Mouse (Mus musculus) myocyte (in vitro differentiated cells): ENCODE measurements at regions not wholly inside any gene's neighbourhood (a gene's known extent, or its start where the extent isn't known, plus 50 kb on each side); places are given as distances from the start of the nearest gene placed in this dataset.

Source experiments
- H3K27me3 ChIP-seq: one replicate; pipeline ENCODE4 v1.6.1; 2011; ENCODE audit not compliant: control insufficient read depth, insufficient read depth, insufficient read length
- H3K36me3 ChIP-seq: one replicate; pipeline ENCODE4 v1.6.1; 2011; ENCODE audit not compliant: control insufficient read depth, insufficient read depth
- H3K4me2 ChIP-seq: one replicate; pipeline ENCODE4 v1.6.1; 2011; ENCODE audit warnings: low read depth, control low read depth
- H3K4me3 ChIP-seq: one replicate; pipeline ENCODE4 v1.5.1; 2011; ENCODE audit warnings: mild to moderate bottlenecking, control low read depth, moderate library complexity
- H3K79me2 ChIP-seq: one replicate; pipeline ENCODE4 v1.6.1; 2011; ENCODE audit not compliant: control insufficient read depth, insufficient read depth
- H3ac ChIP-seq: one replicate; pipeline ENCODE4 v1.6.1; 2011; ENCODE audit not compliant: control insufficient read depth, insufficient read length
- CEBPB ChIP-seq: IDR thresholded peaks from 2 replicates; pipeline ENCODE4 v1.6.1; 2011; ENCODE audit warnings: mild to moderate bottlenecking, moderate library complexity; ENCODE audit not compliant: poor library complexity, insufficient read depth, severe bottlenecking
- E2F4 ChIP-seq: IDR thresholded peaks from one replicate; pipeline ENCODE4 v1.6.1; 2011; ENCODE audit warnings: mild to moderate bottlenecking, control low read depth, moderate library complexity; ENCODE audit not compliant: insufficient read depth
- MAX ChIP-seq: IDR thresholded peaks from one replicate; pipeline ENCODE4 v1.6.1; 2011; ENCODE audit warnings: low read depth, mild to moderate bottlenecking, control low read depth
- MYOD1 ChIP-seq, 3 experiments: IDR thresholded peaks; one replicate each; pipeline ENCODE4 v1.6.1; 2011; ENCODE audit warnings: control low read depth in 2 of 3, low read depth in 2 of 3, mild to moderate bottlenecking in 2 of 3, moderate library complexity in 1 of 3; ENCODE audit not compliant: insufficient read length in 2 of 3, control insufficient read depth in 1 of 3
- MYOG ChIP-seq, 3 experiments: IDR thresholded peaks; one replicate each; pipeline ENCODE4 v1.6.1; 2011; ENCODE audit warnings: control low read depth in 2 of 3, low read depth in 2 of 3, mild to moderate bottlenecking in 2 of 3; ENCODE audit not compliant: insufficient read length in 2 of 3, control insufficient read depth in 1 of 3, insufficient read depth in 1 of 3
- POLR2A ChIP-seq: IDR thresholded peaks from one replicate; pipeline ENCODE4 v1.6.1; 2011; ENCODE audit warnings: low read depth, mild to moderate bottlenecking, control low read depth, moderate library complexity; ENCODE audit not compliant: insufficient read length
- POLR2AphosphoS2 ChIP-seq: IDR thresholded peaks from one replicate; pipeline ENCODE4 v1.6.1; 2011; ENCODE audit warnings: low read depth, control low read depth; ENCODE audit not compliant: insufficient read length
- REST ChIP-seq: IDR thresholded peaks from one replicate; pipeline ENCODE4 v1.6.1; 2011; ENCODE audit warnings: mild to moderate bottlenecking, control low read depth, moderate library complexity; ENCODE audit not compliant: insufficient read depth, insufficient read length
- SRF ChIP-seq: IDR thresholded peaks from one replicate; pipeline ENCODE4 v1.6.1; 2011; ENCODE audit warnings: low read depth; ENCODE audit not compliant: control insufficient read depth, insufficient read length
- TCF12 ChIP-seq: IDR thresholded peaks from one replicate; pipeline ENCODE4 v1.6.1; 2011; ENCODE audit warnings: mild to moderate bottlenecking, control low read depth; ENCODE audit not compliant: poor library complexity, insufficient read depth, severe bottlenecking
- TCF3 ChIP-seq: IDR thresholded peaks from one replicate; pipeline ENCODE4 v1.6.1; 2011; ENCODE audit warnings: low read depth, control low read depth; ENCODE audit not compliant: insufficient read length
- USF1 ChIP-seq: IDR thresholded peaks from one replicate; pipeline ENCODE4 v1.6.1; 2011; ENCODE audit warnings: low read depth, mild to moderate bottlenecking, control low read depth, moderate library complexity

- TF ChIP-seq POLR2A (no peak), TCF12 (no peak), TCF3 (no peak), MAX (no peak), POLR2AphosphoS2 (no peak), SRF (no peak)
- H3K4me3 ChIP-seq, result no peak overlapping the region
- no peaks in the 10 kb centered on the region for H3K27me3 ChIP-seq
- no peak overlapping the region for H3ac ChIP-seq
- no peaks in the 10 kb centered on the region for H3K36me3 ChIP-seq
- H3K79me2 ChIP-seq, result no peaks in the 10 kb centered on the region
- no peak overlapping the region for H3K4me2 ChIP-seq
These were observed 927.5 kb downstream of the Trhde start for GRCm38 (mm10) chr10:113874419-113875161.

- TF ChIP-seq USF1 (no peak), MYOD1 (IDR thresholded peaks at IDR 0.05; ENCODE audit: control insufficient read depth in 1 of 3, insufficient read length in 2 of 3, low read depth in 2 of 3) (no peak), TCF3 (no peak), POLR2AphosphoS2 (no peak), REST (no peak), MAX (no peak), TCF12 (no peak), SRF (no peak), POLR2A (no peak), CEBPB (no peak), MYOG (IDR thresholded peaks at IDR 0.05; ENCODE audit: control insufficient read depth in 1 of 3, insufficient read depth in 1 of 3, insufficient read length in 2 of 3, low read depth in 2 of 3) (no peak), E2F4 (no peak)
- H3K79me2 ChIP-seq, result no peaks in the 10 kb centered on the region
- H3K36me3 ChIP-seq, result no peaks in the 10 kb centered on the region
- no peaks in the 10 kb centered on the region for H3K27me3 ChIP-seq
- no peak overlapping the region for H3K4me2 ChIP-seq
- H3K4me3 ChIP-seq, result no peak overlapping the region
- H3ac ChIP-seq, result no peak overlapping the region
These were observed 895.8 kb upstream of the Atxn7l3b start for GRCm38 (mm10) chr10:113824596-113824995.
